Mouse (Mus musculus): ENCODE results near the gene Smo. TPM values are rescaled to one million over a fixed set of nuclear protein-coding genes. Genes with fewer than 3 reads are reported as not detected.

Smo gene
- total RNA-seq, 2 experiments from 2014 or later = 30.8 to 47.8 TPM

Other genes with a start within 250 kb of the Smo start
- 1 to 10 TPM; 2.4 to 7.9 TPM for gene Kcp, start 227.6 kb upstream of the Smo start, total RNA-seq (2021)
- 1 to 10 TPM; 7.3 to 8.6 TPM for gene Irf5, start 208.9 kb upstream of the Smo start, total RNA-seq (2021)
- 10 to 100 TPM; 59.3 to 60.6 TPM for gene Tnpo3, start 125.6 kb upstream of the Smo start, total RNA-seq (2021)
- gene Tspan33, start 41.3 kb upstream of the Smo start, total RNA-seq (2021) = 1 to 10 TPM; 2.5 to 4.0 TPM
- 100 to 1,000 TPM; 124 to 260 TPM for gene Ahcyl2, start 32.5 kb downstream of the Smo start, total RNA-seq (2021)
- 1 to 10 TPM; 2.0 to 2.1 TPM for gene Strip2, start 181.5 kb downstream of the Smo start, total RNA-seq (2021)

Data from adrenal gland, adult 18-20 months (tissue).